Mouse (Mus musculus) hindbrain, embryonic 12.5 days (tissue): ENCODE data around the gene Serf1. TPM values are rescaled to one million over a fixed set of nuclear protein-coding genes. Genes with fewer than 3 reads are reported as not detected.

ENCODE experiments used
- ATAC-seq: fragments of 200-750 bp; cut with Nextera tagmentation; 2 replicates; pipeline ENCODE4 v1.8.0; 2017; ENCODE audit warnings: moderate TSS enrichment; ENCODE audit not compliant: low FRiP score
- H3K27ac ChIP-seq: fragments of 300-500 bp; sonication (generic); 2 replicates; pipeline ENCODE4 v1.5.1; 2016; ENCODE audit warnings: mild to moderate bottlenecking
- H3K27me3 ChIP-seq: fragments of 300-500 bp; sonication (generic); 2 replicates; pipeline ENCODE4 v1.6.1; 2016; ENCODE audit warnings: mild to moderate bottlenecking
- H3K36me3 ChIP-seq: fragments of 300-500 bp; sonication (generic); 2 replicates; pipeline ENCODE4 v1.6.1; 2016; ENCODE audit warnings: mild to moderate bottlenecking
- H3K4me1 ChIP-seq: fragments of 300-500 bp; sonication (generic); 2 replicates; pipeline ENCODE4 v1.6.1; 2016
- H3K4me2 ChIP-seq: fragments of 300-500 bp; sonication (generic); replicated peaks from 2 replicates; pipeline ENCODE4 v1.6.1; 2016; ENCODE audit warnings: mild to moderate bottlenecking
- H3K4me3 ChIP-seq: fragments of 300-500 bp; sonication (generic); 2 replicates; pipeline ENCODE4 v1.5.1; 2016; ENCODE audit warnings: mild to moderate bottlenecking
- H3K9ac ChIP-seq: fragments of 300-500 bp; sonication (generic); 2 replicates; pipeline ENCODE4 v1.6.1; 2016; ENCODE audit warnings: mild to moderate bottlenecking, moderate library complexity
- H3K9me3 ChIP-seq: fragments of 300-500 bp; sonication (generic); replicated peaks from 2 replicates; pipeline ENCODE4 v1.6.1; 2016; ENCODE audit warnings: mild to moderate bottlenecking
- WGBS: fragments of 180-500 bp; shearing (Covaris S2); methylation state at CpG from one replicate; pipeline ENCODE4 v1.1.7; 2016; 5-methylcytosine and 5-hydroxymethylcytosine counted together
- polyA plus RNA-seq: library from polyadenylated mRNA; unstranded; fragments of >200 nt; fragmentation: Nextera tagmentation; extraction: Ambion mirVana; gene quantifications from 2 replicates; pipeline ENCODE4 v1.2.1, GENCODE M21; 2016

Serf1 gene
- 358 and 382 TPM in 2 replicates for polyA plus RNA-seq

DNA sequence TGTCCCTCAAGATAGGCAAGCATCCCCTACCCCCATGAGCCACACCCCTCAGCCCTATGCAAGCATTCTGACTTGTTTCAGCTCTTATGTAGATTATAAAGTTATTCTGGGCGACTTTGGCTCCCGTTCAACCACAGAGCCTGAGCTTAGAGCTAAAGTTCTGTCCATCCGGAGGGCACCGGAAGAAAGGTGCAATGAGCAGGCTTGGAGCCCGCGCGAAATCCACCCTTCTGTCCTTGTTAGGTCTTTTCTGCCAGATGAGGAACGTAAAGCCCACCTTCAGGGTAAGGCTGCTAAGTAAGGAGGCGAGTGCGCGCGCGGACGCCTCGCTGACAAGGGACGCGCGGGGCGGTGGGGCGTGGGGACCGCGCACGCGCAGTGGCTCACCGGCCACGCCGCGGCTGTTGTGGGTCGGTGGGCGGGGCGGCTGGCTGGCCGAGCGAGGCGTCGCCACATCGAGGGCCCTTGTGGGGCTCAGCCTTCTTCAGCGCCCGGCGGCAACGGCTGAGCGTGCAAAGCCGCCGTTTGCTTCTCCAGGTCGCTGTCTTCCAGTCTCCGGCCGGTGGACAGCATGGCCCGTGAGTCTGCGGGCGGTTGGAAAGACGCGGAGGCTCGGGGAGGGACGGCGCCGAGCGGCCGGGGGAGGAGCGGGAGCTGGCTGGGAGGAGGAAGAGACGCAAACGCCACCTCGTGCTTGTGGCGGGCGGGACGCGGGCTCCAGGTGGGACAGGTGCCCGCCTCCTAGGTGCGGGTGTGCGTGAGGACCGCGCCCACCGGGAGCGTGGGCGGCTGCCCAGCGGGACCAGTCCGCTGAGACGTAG, at the start of gene Serf1:
Gene Serf1 (plus strand): TSS at position 361 of the 821 bp plus-strand sequence.
- H3K36me3 ChIP-seq = peaks cover 10% of the 10 kb centered on the region; the same call in 1 of the 2 replicates
- peak within 1 kb of the TSS; percentile 83 for H3K9ac ChIP-seq
- no peaks in the 10 kb centered on the region for H3K9me3 ChIP-seq
- H3K4me2 ChIP-seq = peak within 1 kb of the TSS; percentile 80
- ATAC-seq = peak; percentile 82
- no peaks in the 10 kb centered on the region; the same call in none of the 2 replicates for H3K27me3 ChIP-seq
- H3K4me1 ChIP-seq = peaks cover 21% of the 10 kb centered on the region
- 1% methylated on average over 75 of the region's 76 CpGs for WGBS
- peak within 1 kb of the TSS; percentile 83 for H3K27ac ChIP-seq
- H3K4me3 ChIP-seq = peak within 1 kb of the TSS; percentile 78

DNA sequence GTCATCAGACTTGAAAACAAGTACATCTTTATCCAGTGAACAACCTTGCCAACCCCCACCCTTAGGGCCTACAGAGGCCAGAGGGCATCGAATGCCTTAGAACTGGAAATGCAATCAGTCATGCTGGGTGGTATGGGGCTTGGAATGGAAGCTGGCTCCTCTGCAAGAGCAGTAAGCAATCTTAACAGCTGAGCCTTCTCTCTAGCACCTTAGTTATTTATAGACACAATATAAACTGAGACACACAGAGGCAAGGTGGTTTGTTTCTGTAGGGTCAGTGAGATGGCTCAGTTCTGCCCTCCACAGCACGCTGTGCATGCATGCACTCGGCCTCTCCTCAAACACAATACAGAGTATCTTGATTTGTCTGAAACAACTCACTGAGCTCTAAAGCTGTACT, 43.9 kb upstream of the Serf1 start:
- 96% methylated on average over 3 of the region's 3 CpGs for WGBS
- ATAC-seq = no peak

DNA sequence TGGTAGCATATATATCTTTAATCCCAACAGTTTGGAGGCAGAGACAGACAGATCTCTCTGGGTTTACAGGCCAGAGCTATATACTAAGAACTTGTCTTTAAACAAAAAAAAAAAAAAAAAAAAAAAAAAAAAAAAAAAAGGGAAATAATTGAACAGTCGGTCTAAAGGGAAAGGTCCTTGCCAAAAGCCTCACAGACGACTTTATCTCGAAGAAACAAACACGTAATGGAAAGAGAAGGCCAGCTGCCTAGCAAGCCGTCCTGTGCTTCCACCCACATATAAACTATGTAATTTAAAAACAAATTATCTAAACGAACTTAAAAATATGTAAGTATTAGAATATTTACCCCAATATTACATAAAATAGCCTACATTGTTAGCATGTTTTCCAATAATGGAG, 40.0 kb upstream of the Serf1 start:
- no peaks in the 10 kb centered on the region for H3K4me1 ChIP-seq
- no peaks in the 10 kb centered on the region for H3K9me3 ChIP-seq
- H3K36me3 ChIP-seq = peaks cover 65% of the 10 kb centered on the region
- ATAC-seq = no peak
- no peak overlapping the region for H3K27ac ChIP-seq
- no peak overlapping the region for H3K9ac ChIP-seq
- no peak overlapping the region for H3K4me2 ChIP-seq
- H3K4me3 ChIP-seq = no peak overlapping the region
- 89% methylated on average over 6 of the region's 6 CpGs for WGBS
- H3K27me3 ChIP-seq = no peaks in the 10 kb centered on the region

More for the DNA sequence above, 43.9 kb upstream of the Serf1 start:
- Histone ChIP-seq H3K27ac (no peak overlapping the region), H3K9me3 (no peaks in the 10 kb centered on the region), H3K4me3 (no peak overlapping the region), H3K4me1 (no peaks in the 10 kb centered on the region), H3K36me3 (peaks cover 60% of the 10 kb centered on the region), H3K9ac (no peak overlapping the region), H3K4me2 (no peak overlapping the region), H3K27me3 (no peaks in the 10 kb centered on the region)

DNA sequence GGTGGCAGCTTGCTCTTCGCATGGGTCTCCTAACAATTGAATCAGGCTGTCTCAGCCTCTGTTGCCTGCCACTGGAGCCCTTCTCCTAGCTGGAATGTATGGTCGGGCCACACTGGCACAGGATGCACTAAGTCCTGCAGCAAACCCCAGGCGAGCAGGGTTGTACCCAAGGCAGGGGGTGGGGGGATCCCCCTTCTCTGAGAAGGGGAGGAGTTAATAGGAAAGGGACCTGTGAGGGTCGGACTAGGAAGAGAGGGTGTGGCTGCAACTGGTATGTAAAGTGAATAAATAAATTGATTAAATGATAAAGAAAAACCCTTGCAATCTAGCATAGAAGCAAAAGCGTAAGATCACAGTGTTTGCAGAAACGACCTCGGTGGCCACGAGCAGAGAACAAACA, 36.3 kb upstream of the Serf1 start:
- Histone ChIP-seq H3K9me3 (no peaks in the 10 kb centered on the region), H3K9ac (no peak overlapping the region), H3K36me3 (peaks cover 70% of the 10 kb centered on the region), H3K4me3 (no peak overlapping the region), H3K27ac (no peak overlapping the region), H3K27me3 (no peaks in the 10 kb centered on the region), H3K4me1 (no peaks in the 10 kb centered on the region), H3K4me2 (no peak overlapping the region)
- 90% methylated on average over 8 of the region's 8 CpGs for WGBS
- ATAC-seq = no peak

DNA sequence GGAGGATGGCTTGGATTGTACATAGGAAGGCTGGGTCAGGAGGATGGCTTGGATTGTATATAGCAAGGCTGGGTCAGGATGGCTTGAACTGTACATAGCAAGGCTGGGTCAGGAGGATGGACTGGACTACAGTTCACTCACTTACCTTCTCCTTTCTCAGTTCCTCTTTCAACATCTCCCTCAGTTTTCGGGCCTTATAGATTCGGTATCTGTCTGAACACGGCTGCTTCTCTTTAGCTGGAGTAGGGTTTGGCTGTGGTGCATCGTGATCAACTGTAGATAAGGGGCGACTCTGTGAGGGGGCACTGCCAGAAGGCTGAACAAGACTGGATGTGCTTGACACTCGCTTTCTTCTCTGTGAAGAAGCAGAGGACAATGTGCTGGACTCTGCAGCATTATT, 9.0 kb upstream of the Serf1 start:
- H3K9me3 ChIP-seq = no peaks in the 10 kb centered on the region
- ATAC-seq = no peak

DNA sequence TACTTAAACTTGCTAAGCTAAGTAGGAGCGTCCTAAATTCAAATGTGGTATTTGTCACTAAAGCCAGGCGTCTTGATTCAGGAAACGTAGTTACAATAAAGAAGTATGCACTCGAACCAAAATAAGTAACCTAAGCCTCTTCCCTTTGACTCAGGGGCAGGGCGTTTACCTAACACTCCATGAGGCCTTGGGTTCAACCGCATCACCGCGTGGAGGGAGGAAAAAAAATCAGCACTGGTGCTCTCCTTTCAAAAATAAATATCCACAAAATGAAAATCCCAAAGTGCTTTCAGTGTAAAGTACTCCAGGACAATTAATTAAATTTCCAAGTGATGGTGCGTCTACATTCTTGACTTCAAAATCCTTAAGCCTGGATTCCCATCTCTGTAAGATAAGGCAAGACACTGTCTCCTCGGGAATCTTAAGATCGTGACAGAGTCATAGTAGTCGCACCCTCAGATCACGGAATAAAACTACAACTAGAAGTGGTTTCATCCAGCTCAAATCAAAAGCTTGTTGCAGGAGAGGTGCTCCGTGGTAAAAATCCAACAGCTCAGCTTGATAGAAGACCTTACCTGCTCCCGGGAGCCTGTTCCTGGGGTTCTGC, 4.7 kb upstream of the Serf1 start:
- H3K9ac ChIP-seq = peak overlapping the region; percentile 91
- no peaks in the 10 kb centered on the region; the same call in none of the 2 replicates for H3K27me3 ChIP-seq
- peak overlapping the region; percentile 82 for H3K27ac ChIP-seq
- peak overlapping the region; percentile 91 for H3K4me3 ChIP-seq
- whole genome bisulfite sequencing = 8% methylated on average over 15 of the region's 15 CpGs
- peaks cover 6% of the 10 kb centered on the region for H3K36me3 ChIP-seq
- no peak for ATAC-seq
- H3K9me3 ChIP-seq = no peaks in the 10 kb centered on the region
- H3K4me1 ChIP-seq = peaks cover 19% of the 10 kb centered on the region
- H3K4me2 ChIP-seq = peak overlapping the region; percentile 62

More for the DNA sequence above, 9.0 kb upstream of the Serf1 start:
- Histone ChIP-seq H3K27me3 (no peaks in the 10 kb centered on the region), H3K4me3 (no peak overlapping the region), H3K27ac (no peak overlapping the region), H3K36me3 (peaks cover 38% of the 10 kb centered on the region), H3K4me1 (peaks cover 13% of the 10 kb centered on the region), H3K4me2 (no peak overlapping the region), H3K9ac (no peak overlapping the region)
- WGBS = 96% methylated on average over 6 of the region's 6 CpGs

DNA sequence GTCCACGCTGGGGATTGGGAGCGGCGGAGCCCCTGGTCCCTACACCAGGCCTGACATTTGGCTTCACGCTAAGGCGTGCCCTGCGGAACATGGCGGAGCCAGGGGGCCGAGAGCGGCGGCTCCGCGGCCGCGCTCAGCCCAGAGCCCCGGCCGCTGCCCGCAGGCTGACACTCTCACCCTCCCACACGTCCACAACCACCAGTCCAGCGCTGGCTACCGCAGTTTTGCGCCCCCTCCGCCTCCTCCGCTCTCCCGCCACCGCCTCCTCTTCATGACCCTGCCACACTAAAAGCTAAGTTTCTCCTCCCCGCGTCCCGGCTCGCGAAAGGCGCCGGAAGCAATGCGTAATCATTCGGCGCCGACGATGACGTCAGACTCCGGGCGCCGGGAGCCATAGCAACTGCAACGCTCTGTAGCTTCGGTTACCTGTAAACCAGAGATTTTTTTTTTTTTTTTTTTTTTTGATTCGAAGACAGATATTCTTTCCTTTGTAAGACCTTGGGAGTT, 4.0 kb upstream of the Serf1 start, which contains the start of gene Bdp1:
Gene Bdp1 (minus strand): TSS at position 323 of the 507 bp plus-strand sequence.
- H3K9ac ChIP-seq = peak within 1 kb of the TSS; percentile 91
- no peaks in the 10 kb centered on the region; the same call in none of the 2 replicates for H3K27me3 ChIP-seq
- ATAC-seq = peak; percentile 79
- under 1% methylated on average over 44 of the region's 44 CpGs for WGBS
- no peaks in the 10 kb centered on the region for H3K9me3 ChIP-seq
- H3K36me3 ChIP-seq = peaks cover 2% of the 10 kb centered on the region
- H3K27ac ChIP-seq = peak within 1 kb of the TSS; percentile 82
- H3K4me1 ChIP-seq = peaks cover 23% of the 10 kb centered on the region
- peak within 1 kb of the TSS; percentile 62 for H3K4me2 ChIP-seq
- peak within 1 kb of the TSS; percentile 91 for H3K4me3 ChIP-seq

DNA sequence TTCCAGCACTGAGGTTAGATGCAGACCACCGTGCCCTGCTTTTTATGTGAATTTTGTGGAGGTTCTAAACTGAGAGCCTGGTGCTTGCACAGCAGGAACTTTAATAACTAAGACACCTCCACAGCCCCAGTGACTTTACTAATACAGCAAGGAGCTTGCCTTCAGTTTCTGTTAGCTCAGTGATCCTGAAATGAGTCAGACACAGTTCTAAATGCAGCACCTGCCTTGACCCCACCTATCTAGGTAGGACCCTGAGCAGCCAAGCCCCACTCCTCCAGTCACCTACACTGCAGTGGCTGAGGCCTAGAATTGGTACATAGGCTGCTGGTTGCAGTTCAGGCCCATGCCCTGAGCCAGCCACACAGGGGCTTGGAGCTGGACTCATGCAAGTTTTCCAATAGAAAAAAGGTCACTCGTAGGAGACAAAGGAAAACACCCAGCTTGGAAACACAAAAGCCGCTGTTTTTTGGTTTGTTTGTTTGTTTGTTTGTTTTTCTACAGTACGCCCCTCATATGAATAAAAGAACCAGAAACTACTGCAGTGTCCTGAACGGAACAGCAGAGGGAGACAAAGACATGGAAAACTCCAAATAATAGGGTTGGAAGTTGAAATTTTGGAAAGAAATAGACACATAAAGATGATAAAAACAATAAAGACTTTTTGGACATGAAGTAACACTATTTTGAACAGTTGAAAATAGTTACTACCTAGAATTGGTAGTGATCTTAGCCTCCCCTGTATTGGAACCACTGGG, 4.6 kb downstream of the Serf1 start:
- no peak overlapping the region for H3K4me3 ChIP-seq
- H3K27me3 ChIP-seq = no peaks in the 10 kb centered on the region
- 45% methylated on average over 5 of the region's 5 CpGs for WGBS
- H3K4me1 ChIP-seq = peaks cover 14% of the 10 kb centered on the region
- H3K27ac ChIP-seq = no peak overlapping the region
- H3K4me2 ChIP-seq = no peak overlapping the region
- ATAC-seq = no peak
- no peak overlapping the region for H3K9ac ChIP-seq
- H3K9me3 ChIP-seq = no peaks in the 10 kb centered on the region
- peaks cover 34% of the 10 kb centered on the region for H3K36me3 ChIP-seq

DNA sequence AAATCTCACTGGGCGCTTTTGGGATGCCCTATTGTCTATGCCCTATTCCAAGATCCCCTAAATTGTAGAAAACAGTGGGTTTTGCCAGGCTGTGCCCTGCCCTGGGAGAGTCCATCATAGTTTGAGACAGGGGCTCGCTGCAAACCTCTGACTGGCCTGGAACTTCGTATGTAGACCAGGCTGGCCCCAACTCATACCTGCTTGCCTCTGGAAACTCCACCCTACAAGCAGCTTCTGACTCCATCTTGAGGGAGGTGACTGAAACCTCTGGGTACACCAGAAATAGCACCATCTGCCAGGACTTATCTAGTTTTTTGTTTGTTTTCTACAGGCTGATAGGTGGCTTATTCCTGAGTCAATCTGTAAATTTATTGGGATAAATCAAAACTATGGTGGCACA, 16.2 kb downstream of the Serf1 start:
- peak; percentile 36; the same call in 1 of the 2 replicates for ATAC-seq
- WGBS = 83% methylated on average over 3 of the region's 3 CpGs
- H3K27ac ChIP-seq = no peak overlapping the region
- H3K36me3 ChIP-seq = peaks cover 22% of the 10 kb centered on the region
- peaks cover 13% of the 10 kb centered on the region for H3K4me1 ChIP-seq
- peak overlapping the region; percentile 96 for H3K4me2 ChIP-seq
- no peaks in the 10 kb centered on the region for H3K27me3 ChIP-seq
- no peak overlapping the region for H3K9ac ChIP-seq
- H3K9me3 ChIP-seq = no peaks in the 10 kb centered on the region
- H3K4me3 ChIP-seq = peak overlapping the region; percentile 97

DNA sequence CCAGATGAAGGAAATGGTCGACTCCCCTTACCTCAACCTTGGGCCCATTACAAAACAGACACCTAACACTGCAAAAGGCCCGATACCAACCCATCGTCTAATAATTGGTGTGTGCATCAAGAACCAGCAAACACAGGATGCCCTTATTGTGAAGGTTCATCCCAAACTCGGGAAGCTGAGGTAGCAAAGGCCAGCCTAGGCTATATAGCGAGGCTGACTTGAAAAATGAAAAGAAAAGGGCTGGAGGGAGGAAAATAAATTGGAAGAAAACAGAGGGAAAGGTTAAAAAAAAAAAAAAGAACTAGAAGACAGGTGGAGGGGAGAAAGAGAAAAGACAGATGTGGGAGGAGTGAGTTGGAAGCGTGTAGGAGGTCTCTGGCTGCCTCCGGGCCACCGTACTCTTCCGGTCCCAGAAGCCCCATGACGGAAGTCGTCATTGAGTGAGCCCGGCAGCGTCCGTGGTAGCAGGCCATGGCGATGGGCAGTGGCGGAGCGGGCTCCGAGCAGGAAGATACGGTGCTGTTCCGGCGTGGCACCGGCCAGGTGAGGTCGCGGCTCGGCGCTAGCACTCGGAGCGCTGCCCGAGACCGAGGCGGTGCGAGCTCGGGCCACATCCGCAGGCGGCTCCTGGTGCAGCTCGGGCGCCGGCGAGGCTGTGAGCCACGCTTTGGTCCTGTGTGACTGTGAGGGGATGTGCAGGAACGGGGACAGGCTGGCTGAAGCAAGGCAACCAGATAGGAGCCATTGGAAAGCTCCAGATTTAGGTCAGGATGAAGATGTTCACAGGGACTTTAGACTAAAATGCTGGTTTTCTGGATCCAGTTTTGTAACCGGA, 16.8 kb downstream of the Serf1 start, which contains the start of gene Smn1:
Gene Smn1 (plus strand): TSS at position 430 of the 835 bp plus-strand sequence.
- Histone ChIP-seq H3K4me3 (peak within 1 kb of the TSS; percentile 97), H3K4me1 (peaks cover 13% of the 10 kb centered on the region), H3K9me3 (no peaks in the 10 kb centered on the region), H3K27me3 (no peaks in the 10 kb centered on the region), H3K27ac (0 out of 2 replicates have a peak within 1 kb of the TSS, but pooled peaks have one; percentile 44), H3K9ac (peak within 1 kb of the TSS; percentile 83), H3K36me3 (peaks cover 28% of the 10 kb centered on the region), H3K4me2 (peak within 1 kb of the TSS; percentile 96)
- WGBS = 5% methylated on average over 42 of the region's 42 CpGs
- peak; percentile 97 for ATAC-seq

DNA sequence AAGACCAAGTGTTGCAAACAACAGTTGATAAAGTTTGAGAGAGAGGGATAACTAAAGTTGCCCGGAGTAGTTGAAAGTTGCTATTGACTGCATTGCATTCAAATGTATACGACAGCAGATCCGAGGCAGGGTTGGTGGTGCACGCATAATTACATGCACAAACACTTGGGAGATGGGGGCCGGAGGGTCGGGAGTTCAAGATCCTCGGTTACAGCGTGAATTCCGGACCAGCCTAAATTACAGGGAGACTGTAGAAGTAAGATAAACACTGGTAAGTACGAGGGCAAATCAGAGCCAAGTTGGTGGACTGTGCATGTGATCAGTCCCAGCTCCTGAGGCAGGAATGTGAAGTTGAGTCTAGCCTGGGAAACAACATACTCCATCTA, 17.4 kb downstream of the Serf1 start:
- WGBS = 4% methylated on average over 10 of the region's 10 CpGs

More for the DNA sequence above, 17.4 kb downstream of the Serf1 start:
- Histone ChIP-seq H3K9ac (peak overlapping the region; percentile 83), H3K27ac (no peak overlapping the region), H3K9me3 (no peaks in the 10 kb centered on the region), H3K4me3 (peak overlapping the region; percentile 97), H3K4me2 (peak overlapping the region; percentile 96), H3K27me3 (no peaks in the 10 kb centered on the region), H3K36me3 (peaks cover 31% of the 10 kb centered on the region), H3K4me1 (peaks cover 13% of the 10 kb centered on the region)
- ATAC-seq = peak; percentile 47; the same call in 1 of the 2 replicates
